Mouse (Mus musculus) liver, embryonic 11.5 days (tissue): ENCODE data around the gene Dynlt1b. TPM values are rescaled to one million over a fixed set of nuclear protein-coding genes. Genes with fewer than 3 reads are reported as not detected.
"Not testable (repeated sequence)": the region's sequence is repeated elsewhere in the genome, so short reads cannot be mapped to it uniquely, and the experiment has no call there.

Source experiments
- ATAC-seq: fragments of 200-750 bp; cut with Nextera tagmentation; replicated peaks from 2 replicates; pipeline ENCODE4 v1.8.0; 2017; ENCODE audit warnings: moderate number of reproducible peaks, mild to moderate bottlenecking, moderate TSS enrichment, moderate library complexity; ENCODE audit not compliant: low FRiP score
- DNase-seq: peaks from one replicate; pipeline ENCODE4 v3.0.0-alpha.2; 2017; ENCODE audit warnings: low spot score
- H3K27ac ChIP-seq: fragments of 300-500 bp; sonication (generic); 2 replicates; pipeline ENCODE4 v1.5.1; 2014; ENCODE audit warnings: mild to moderate bottlenecking, low read depth, low read length, control low read depth
- H3K27me3 ChIP-seq: fragments of 300-500 bp; sonication (generic); replicated peaks from 2 replicates; pipeline ENCODE4 v1.6.1; 2014; ENCODE audit warnings: low read length, mixed read lengths; ENCODE audit not compliant: control insufficient read depth, insufficient read depth
- H3K36me3 ChIP-seq: fragments of 300-500 bp; sonication (generic); 2 replicates; pipeline ENCODE4 v1.6.1; 2014; ENCODE audit warnings: mild to moderate bottlenecking, low read length, moderate library complexity, mixed read lengths; ENCODE audit not compliant: control insufficient read depth, insufficient read depth
- H3K4me1 ChIP-seq: fragments of 300-500 bp; sonication (generic); replicated peaks from 2 replicates; pipeline ENCODE4 v1.6.1; 2014; ENCODE audit warnings: low read length, mixed read lengths; ENCODE audit not compliant: control insufficient read depth, insufficient read depth
- H3K4me2 ChIP-seq: fragments of 300-500 bp; sonication (generic); 2 replicates; pipeline ENCODE4 v1.6.1; 2014; ENCODE audit warnings: mild to moderate bottlenecking, control low read depth, moderate library complexity
- H3K4me3 ChIP-seq: fragments of 300-500 bp; sonication (generic); 2 replicates; pipeline ENCODE4 v1.5.1; 2014; ENCODE audit warnings: low read depth, low read length, control low read depth
- H3K9ac ChIP-seq: fragments of 300-500 bp; sonication (generic); 2 replicates; pipeline ENCODE4 v1.6.1; 2014; ENCODE audit warnings: low read depth, low read length, control low read depth
- H3K9me3 ChIP-seq: fragments of 300-500 bp; sonication (generic); 2 replicates; pipeline ENCODE4 v1.6.1; 2016; ENCODE audit warnings: low read length, inconsistent platforms, mixed read lengths; ENCODE audit not compliant: control insufficient read depth
- WGBS: fragments of 180-500 bp; shearing (Covaris S2); extraction: QIAGEN DNeasy Blood & Tissue Kit; methylation state at CpG from one replicate; pipeline ENCODE4 v1.1.7; 2014; 5-methylcytosine and 5-hydroxymethylcytosine counted together
- polyA plus RNA-seq: library from polyadenylated mRNA; unstranded; fragments of >200 nt; fragmentation: Nextera tagmentation; extraction: Ambion mirVana; gene quantifications from 2 replicates; pipeline ENCODE4 v1.2.1, GENCODE M21; 2014

Dynlt1b gene
- polyA plus RNA-seq, 1 experiment from 2014 or later: 369 TPM

DNA sequence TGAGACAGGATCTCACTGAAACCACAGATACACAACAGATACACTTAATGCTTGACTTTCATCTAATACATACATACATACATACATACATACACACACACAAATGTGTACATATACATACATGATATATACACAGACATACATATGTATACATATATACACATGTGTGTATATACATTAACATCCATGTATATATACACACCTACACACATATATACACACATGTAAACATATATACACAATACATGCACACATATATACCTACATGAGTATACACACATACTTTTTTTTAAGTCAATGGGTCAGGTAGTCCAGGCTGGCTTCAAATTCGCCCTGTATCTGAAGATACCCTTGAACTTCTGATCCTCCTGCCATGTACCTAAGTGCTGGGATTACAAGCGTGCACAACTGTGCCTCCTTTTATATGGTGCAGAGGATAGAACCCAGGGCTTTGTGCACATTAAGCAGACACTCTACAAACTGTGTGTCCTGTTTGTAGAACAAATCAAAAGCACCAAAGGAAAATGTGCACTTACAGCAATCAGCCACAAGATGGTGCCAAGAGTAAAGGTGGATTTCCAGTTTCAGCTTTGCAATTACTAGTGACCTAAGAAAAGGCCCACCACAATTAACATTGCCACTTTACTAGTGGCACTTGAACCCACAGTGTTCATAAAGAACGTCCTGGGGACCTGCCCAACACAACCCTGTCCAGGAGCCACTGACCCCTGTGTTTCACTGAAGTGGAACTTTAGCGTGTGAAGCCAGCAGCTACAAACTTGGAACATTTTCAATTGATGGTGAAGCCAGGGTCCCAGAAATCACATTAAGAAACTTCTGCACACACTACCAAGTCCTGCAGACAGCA lies 37.2 kb upstream of the Dynlt1b start:
- no CpG with 5 or more reads among the region's 4 CpGs for WGBS
- not testable (repeated sequence) for H3K27ac ChIP-seq, H3K4me2 ChIP-seq, H3K27me3 ChIP-seq, H3K9ac ChIP-seq, H3K36me3 ChIP-seq, H3K4me1 ChIP-seq, DNase-seq, ATAC-seq, H3K4me3 ChIP-seq, H3K9me3 ChIP-seq

DNA sequence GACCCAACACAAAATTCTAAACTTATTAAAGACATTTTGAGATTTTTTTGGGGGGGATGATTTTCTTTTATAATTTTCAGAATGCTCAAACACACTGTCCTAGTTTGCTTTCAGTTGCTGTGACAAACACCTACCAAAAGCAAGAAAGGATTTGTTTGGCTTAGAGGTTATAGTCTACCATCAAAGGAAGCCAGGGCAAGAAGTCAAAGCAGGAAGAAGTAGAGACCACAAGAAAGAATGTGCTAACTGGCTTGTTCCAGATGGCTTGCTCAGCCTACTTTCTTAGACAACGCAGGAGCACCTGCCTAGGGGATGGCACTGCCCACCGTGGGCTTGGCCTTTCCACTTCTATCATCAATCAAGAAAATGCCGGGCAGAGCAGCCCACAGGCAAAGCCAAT lies 31.8 kb upstream of the Dynlt1b start:
- not testable (repeated sequence) for H3K9me3 ChIP-seq, ATAC-seq, H3K27me3 ChIP-seq, H3K4me2 ChIP-seq, H3K27ac ChIP-seq, H3K4me3 ChIP-seq, DNase-seq, H3K4me1 ChIP-seq, H3K9ac ChIP-seq, H3K36me3 ChIP-seq
- 67% methylated on average over 1 of the region's 3 CpGs for WGBS

DNA sequence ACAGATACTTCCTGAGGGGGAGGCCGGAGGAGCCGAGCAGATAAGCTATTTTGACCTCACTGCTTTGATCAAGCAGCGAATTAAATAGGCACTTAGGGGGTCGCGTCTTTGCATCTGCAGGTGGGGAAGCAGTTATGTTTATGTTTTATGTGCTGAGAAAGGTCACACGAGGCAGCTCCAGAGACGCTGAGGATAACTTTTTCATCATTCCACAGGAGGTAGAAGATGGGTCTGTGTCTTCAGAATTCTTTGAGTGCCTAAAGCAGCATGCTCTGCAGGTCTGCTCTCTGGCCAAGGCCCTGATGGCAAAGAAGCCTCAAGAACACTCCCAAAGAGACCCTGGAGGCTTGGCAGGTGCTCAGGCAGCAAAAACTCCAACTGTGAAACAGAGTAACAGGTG lies 31.1 kb upstream of the Dynlt1b start:
- not testable (repeated sequence) for H3K4me3 ChIP-seq, H3K36me3 ChIP-seq, H3K9ac ChIP-seq, ATAC-seq, H3K4me1 ChIP-seq, H3K4me2 ChIP-seq, H3K27ac ChIP-seq, H3K27me3 ChIP-seq, DNase-seq, H3K9me3 ChIP-seq
- WGBS: 35% methylated on average over 7 of the region's 7 CpGs

DNA sequence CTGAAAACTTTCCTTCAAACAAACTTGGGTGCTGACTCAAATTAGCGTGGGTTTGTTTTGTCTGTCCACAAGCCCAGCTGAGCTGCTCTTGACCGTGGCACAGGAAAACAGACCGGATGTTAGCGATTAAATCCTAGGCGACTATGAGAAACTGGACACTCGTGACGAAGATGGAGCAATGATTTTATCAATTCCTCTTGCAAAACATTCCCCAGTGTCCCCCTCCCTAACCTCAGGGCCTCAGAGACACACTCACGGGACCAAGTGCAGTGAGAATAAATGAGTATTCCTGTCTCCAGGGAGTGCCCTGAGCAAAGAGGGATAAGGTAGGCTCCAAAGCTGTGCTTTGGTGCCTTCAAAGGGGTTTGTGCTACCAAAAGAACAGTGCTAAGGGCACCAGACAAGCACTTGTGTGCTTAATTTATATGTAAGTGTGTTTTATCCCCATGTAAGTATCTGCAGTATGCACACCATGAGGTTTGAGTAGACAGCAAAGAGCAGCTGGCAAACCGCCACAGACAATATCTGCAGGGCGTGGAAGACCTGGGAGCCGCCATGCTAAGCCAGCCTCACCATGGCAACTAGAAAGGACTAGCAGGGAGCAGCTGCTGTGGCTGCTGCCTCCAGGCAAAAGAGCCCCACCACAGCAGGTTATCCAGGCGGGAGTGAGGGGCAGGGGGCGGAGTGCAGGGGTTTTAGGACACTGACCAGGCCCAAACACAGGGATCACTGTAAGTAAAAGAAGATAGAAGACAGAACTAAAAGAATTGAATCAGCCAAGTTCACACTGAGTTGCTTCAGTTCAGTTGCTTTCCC lies 30.4 kb upstream of the Dynlt1b start:
- H3K4me1 ChIP-seq, H3K4me2 ChIP-seq, H3K36me3 ChIP-seq, H3K27ac ChIP-seq, ATAC-seq, H3K9ac ChIP-seq, H3K9me3 ChIP-seq, DNase-seq, H3K27me3 ChIP-seq, H3K4me3 ChIP-seq: not testable (repeated sequence)
- WGBS: 48% methylated on average over 6 of the region's 13 CpGs

DNA sequence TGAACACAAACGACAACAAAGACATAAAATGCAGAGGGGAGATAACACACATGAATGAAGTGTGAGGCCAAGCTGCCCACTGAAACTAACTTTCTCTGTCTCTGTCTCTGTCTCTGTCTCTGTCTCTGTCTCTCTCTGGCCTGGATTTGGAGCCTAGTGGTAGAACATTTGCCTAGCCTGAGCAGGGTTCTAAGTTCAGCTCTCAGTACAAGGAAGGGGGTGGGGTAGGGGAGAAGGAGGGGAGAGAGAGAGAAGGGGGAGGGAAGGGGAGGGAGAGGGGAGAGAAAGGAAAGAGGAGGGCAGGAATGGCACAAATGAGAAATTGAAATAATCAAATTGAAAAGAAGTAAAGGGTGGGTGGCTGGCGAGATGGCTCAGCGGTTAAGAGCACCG lies 29.8 kb upstream of the Dynlt1b start:
- H3K4me3 ChIP-seq, H3K4me1 ChIP-seq, H3K27me3 ChIP-seq, H3K9me3 ChIP-seq, H3K27ac ChIP-seq, DNase-seq, ATAC-seq, H3K36me3 ChIP-seq, H3K9ac ChIP-seq, H3K4me2 ChIP-seq: not testable (repeated sequence)
- 73% methylated on average over 4 of the region's 4 CpGs for WGBS

DNA sequence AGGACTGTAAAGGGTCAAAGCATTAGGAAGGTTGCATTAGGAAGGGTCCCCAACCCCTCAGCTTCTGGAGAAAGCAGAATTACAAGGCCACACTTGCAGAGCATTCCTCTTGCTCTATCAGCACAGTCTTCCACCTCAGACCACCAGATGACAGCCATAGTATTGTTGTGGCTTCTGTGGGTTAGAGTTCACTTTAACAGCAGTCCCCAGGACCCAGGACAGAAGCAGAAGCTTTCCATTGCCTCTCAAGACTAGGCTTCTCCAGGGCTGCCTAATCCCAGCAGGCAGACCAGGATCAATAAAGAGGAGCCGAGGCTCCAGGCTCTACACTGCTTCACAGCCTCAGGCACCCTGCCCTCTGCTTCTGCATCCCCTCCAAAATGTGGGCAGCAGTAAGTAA lies 25.4 kb upstream of the Dynlt1b start:
- WGBS: 52% methylated on average over 1 of the region's 1 CpGs
- not testable (repeated sequence) for DNase-seq, H3K9ac ChIP-seq, H3K27me3 ChIP-seq, H3K4me3 ChIP-seq, ATAC-seq, H3K27ac ChIP-seq, H3K4me2 ChIP-seq, H3K4me1 ChIP-seq, H3K36me3 ChIP-seq, H3K9me3 ChIP-seq

DNA sequence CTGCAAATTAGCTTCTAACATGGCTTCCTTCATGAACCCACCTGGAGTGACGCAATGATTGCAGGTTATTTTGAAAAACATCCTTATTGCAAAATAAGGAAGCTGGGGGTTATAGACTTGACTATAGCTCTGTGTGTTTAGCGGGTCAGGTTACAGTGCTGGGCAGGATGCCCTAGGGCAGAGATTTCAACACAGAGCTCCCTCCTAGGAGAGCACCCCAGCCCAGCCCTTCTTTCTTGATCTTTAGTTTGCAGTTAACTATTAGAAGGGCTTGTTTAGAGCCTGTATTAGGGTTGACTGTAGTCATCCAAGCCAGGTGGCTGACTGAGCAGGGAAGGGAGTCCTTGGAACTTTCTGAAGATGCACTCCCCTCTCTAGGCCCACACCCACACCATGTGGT lies 22.9 kb upstream of the Dynlt1b start:
- not testable (repeated sequence) for H3K4me1 ChIP-seq, H3K4me3 ChIP-seq, H3K9me3 ChIP-seq, H3K4me2 ChIP-seq, ATAC-seq, H3K27ac ChIP-seq, H3K9ac ChIP-seq, H3K27me3 ChIP-seq, H3K36me3 ChIP-seq, DNase-seq
- 50% methylated on average over 1 of the region's 2 CpGs for WGBS

DNA sequence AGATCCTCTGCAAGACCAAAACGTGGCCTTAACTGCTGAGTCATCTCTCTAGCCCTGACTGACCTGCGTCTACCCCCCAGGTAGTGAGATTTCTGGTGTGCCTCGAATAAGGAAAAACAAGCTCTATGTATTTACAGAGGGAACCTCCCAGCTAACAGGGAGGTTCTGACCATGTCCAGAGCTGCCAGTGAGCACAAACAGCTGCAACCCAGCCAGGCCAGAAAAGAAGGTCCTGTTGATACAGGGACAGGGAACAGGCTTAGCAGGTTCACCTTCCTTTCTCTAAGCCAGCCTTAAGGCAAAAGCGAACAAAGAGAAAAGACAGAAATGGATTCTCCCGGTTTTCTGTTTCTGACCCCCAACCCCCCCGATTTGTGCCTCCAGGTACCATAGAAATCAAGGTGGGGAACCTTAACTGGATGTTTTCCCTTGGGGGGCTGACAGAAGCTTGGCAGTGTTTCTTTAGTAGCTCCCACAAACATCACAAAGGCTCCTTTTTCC lies 19.1 kb upstream of the Dynlt1b start:
- not testable (repeated sequence) for H3K27me3 ChIP-seq, H3K9ac ChIP-seq, H3K9me3 ChIP-seq, H3K4me3 ChIP-seq, H3K36me3 ChIP-seq, ATAC-seq, H3K27ac ChIP-seq, DNase-seq, H3K4me1 ChIP-seq, H3K4me2 ChIP-seq
- 44% methylated on average over 6 of the region's 6 CpGs for WGBS
